Mouse (Mus musculus): Measurements from ENCODE around the gene Tdp2. TPM values are rescaled to one million over a fixed set of nuclear protein-coding genes. Genes with fewer than 3 reads are reported as not detected.
"Not testable (repeated sequence)": the region's sequence is repeated elsewhere in the genome, so short reads cannot be mapped to it uniquely, and the experiment has no call there.

Tdp2 gene
- polyA plus RNA-seq, 1 experiment from 2014 or later, result 19.5 TPM

DNA sequence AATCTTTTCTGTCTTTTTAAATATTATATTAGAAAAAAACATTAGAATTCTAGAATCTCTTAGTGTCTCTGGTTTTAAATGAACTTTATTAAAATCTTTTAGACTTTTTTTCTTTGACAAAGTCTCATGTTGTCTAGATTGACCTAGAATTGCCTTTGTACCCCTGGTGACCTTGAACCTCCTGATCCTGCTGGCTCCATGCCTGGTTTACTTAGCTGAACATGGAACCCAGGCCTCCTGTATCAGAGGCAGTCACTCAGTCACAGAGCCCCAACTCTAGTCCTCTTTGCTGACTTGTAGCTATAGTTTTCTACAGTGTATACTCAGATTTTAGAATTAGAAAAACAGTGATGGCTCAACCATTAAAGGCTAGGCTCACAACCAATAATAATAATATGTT, 25.4 kb upstream of the Tdp2 start:
- Histone ChIP-seq H3K79me2 (ENCODE audit: inconsistent target) (peaks cover 95% of the 10 kb centered on the region), H3K4me3 (ENCODE audit: inconsistent target) (peak overlapping the region; percentile 82), H3K27ac (peak overlapping the region; percentile 94), H3K36me3 (ENCODE audit: inconsistent target) (peaks cover 56% of the 10 kb centered on the region)

DNA sequence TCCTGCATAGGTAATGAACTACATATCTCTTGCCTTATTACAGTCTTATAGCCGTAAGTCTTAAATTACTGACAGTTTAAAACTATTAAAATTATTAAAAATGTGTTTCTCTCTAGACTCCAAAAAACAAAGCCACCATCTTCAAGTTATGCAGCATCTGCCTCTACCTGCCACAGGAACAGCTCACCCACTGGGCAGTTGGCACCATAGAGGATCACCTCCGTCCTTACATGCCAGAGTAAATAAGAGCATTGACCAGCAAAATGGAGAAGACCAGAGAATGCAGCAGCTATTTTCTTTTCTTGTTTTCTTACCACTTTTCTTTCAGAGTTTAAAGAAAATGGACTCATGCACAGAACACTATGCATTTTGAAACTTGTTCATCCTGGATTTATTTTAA, 19.0 kb upstream of the Tdp2 start:
- H3K79me2 ChIP-seq (ENCODE audit: inconsistent target), result peaks cover 52% of the 10 kb centered on the region
- 96% methylated on average over 2 of the region's 2 CpGs for whole genome bisulfite sequencing (ENCODE audit: missing documents)
- H3K36me3 ChIP-seq (ENCODE audit: inconsistent target), result peaks cover 65% of the 10 kb centered on the region

DNA sequence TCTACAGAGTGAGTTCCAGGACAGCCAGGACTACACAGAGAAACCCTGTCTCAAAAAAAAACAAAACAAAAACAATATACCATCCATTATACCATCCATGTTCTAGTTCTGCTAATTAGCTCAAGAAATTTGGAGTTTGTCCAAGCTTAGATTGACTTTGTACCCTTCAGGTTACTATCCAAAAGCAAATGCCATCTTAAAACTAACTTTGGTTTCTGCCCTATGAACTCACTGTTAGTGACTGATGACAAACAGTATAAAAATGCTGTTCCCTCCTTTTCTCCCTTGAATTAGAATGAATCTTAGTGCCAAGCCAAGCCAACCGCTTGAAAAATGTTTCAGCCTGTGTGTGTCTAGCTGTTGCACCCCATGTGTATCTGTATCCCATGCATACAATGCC, 16.9 kb upstream of the Tdp2 start:
- WGBS (ENCODE audit: missing documents), result 100% methylated on average over 1 of the region's 1 CpGs
- no peak overlapping the region for H3K27ac ChIP-seq
- H3K79me2 ChIP-seq (ENCODE audit: inconsistent target), result peaks cover 31% of the 10 kb centered on the region
- H3K4me3 ChIP-seq (ENCODE audit: inconsistent target), result no peak overlapping the region
- H3K36me3 ChIP-seq (ENCODE audit: inconsistent target), result peaks cover 45% of the 10 kb centered on the region

More for the DNA sequence above, 19.0 kb upstream of the Tdp2 start:
- H3K4me3 ChIP-seq (ENCODE audit: inconsistent target), result no peak overlapping the region
- H3K27ac ChIP-seq, result no peak overlapping the region

DNA sequence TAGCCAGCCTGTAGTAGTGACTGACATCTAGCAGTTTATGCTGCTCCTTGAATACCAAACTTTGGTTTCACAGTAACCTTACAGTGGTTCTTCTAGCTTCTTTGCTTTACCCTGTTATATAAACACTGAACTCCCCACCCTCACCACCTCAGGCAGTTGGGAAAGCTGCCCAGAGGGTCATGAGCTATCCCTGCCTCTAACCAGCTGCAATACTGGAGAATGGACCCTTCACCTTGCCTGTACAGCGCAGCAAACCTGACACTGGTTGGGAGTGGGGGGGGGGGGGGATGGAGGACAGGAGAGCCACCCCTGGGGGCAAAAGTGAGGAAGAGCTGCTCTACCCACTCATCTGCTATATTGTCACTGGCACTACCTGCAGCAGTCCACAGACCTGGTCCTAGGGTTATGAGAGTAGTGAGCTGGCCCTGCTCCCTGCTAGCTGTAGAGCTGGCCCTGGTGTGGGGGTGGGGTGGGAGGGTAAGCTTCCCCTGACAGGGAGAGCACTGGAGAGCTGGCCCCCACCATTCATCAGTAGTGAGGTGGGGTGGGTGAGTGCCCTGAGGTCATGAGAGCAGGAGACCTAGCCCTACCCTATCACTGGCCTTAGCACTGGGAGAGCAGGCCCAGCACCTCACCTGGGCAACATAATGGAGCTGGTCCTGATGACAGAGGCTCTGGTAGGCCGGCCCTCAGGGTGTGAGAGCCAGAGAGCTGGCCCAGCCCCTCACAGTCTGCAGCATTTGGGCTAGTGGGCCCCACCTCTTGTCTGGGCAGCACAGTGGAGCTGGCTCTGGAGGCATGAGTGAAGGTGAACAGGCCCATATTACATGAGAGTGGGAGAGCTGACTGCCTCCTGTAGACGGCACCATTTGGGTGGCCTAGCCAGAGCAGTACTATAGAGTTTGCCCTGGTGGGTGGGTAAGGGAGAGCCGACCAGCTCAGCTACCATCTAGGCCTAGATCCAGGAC, 15.1 kb upstream of the Tdp2 start:
- H3K4me3 ChIP-seq (ENCODE audit: inconsistent target), result no peak overlapping the region
- H3K36me3 ChIP-seq (ENCODE audit: inconsistent target), result peaks cover 31% of the 10 kb centered on the region

DNA sequence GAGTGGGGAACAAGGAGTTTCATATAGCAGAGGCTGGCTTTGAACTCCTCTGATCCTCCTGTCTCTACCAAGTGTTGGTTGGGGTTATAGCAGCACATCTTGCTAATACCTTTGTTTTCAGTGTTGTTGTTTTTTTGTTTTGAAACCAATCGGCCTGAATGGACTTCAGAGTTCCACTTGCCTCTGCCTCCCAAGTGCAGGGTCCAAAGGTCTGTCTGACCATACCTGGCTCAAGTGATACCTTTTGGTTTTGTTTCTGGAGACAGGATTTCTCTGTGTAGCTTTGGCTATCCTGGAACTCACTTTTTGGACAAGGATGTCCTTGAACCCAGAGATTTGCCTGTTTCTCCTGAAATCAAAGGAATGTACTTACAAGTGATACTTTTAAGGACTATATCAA, 11.5 kb upstream of the Tdp2 start:
- Histone ChIP-seq H3K4me3 (ENCODE audit: inconsistent target) (no peak overlapping the region), H3K36me3 (ENCODE audit: inconsistent target) (peaks cover 6% of the 10 kb centered on the region), H3K79me2 (ENCODE audit: inconsistent target) (no peaks in the 10 kb centered on the region; the same call in 1 of the 2 replicates), H3K27ac (no peak overlapping the region)
- 100% methylated on average over 1 of the region's 1 CpGs for WGBS (ENCODE audit: missing documents)

More for the DNA sequence above, 15.1 kb upstream of the Tdp2 start:
- H3K79me2 ChIP-seq (ENCODE audit: inconsistent target), result peaks cover 13% of the 10 kb centered on the region
- H3K27ac ChIP-seq, result no peak overlapping the region
- WGBS (ENCODE audit: missing documents), result 85% methylated on average over 4 of the region's 4 CpGs

DNA sequence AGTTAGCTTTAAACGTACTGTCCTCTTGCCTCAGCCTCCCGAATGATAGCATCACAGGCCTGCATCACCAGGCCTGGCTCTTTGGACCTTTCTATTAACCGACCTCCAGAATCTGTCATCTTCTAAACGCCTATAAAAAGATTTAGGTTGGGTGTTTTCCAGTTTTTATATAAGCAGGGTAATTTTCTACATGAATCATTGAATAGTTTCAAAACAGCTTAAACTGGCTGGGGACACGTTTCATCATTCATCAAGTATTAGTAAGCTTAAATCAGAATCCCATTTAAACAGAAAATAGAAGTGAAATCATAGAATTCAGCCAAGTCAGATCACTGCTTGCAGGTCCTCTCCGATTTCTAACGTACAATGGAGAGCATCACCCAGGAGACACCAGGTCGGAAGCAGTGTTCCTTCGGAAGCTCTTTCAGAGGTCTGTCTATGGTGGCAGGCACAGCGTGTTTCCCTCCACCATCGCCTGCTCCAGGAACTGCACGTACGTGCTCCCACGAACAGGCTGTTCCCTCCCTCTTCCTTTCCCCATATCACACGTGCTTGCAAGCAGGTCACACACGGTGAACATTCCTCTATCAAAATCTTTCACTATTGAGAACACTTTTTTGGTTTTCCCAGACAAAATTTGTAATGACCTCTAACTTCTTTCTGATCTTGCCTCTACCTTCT, 8.7 kb upstream of the Tdp2 start:
- 92% methylated on average over 16 of the region's 16 CpGs for WGBS (ENCODE audit: missing documents)

DNA sequence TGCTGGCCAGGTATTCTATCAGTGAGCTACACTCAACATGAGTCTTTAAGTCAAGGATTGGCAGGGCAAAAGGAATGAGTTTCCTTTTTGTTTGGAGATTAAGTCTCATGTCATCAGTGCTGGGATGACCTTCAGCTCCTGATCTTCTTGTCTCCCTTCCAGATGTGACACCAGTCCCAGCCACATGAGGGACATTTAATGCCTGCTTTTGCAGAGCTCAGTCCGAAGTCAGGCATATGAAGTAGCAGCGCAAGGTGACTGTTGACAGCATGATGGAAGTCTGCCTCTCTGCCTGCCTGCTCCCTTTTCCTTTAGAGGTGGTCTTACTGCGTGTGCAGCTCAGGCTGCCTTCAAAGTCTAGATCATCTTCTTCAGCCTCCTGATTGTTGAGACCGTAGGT, 6.8 kb upstream of the Tdp2 start:
- no peak overlapping the region for H3K4me3 ChIP-seq (ENCODE audit: inconsistent target)
- 93% methylated on average over 4 of the region's 4 CpGs for WGBS (ENCODE audit: missing documents)
- no peak overlapping the region for H3K27ac ChIP-seq
- peaks cover 9% of the 10 kb centered on the region; the same call in 1 of the 2 replicates for H3K36me3 ChIP-seq (ENCODE audit: inconsistent target)
- peaks cover 17% of the 10 kb centered on the region; the same call in 1 of the 2 replicates for H3K79me2 ChIP-seq (ENCODE audit: inconsistent target)

More for the DNA sequence above, 8.7 kb upstream of the Tdp2 start:
- H3K4me3 ChIP-seq (ENCODE audit: inconsistent target), result no peak overlapping the region
- peaks cover 9% of the 10 kb centered on the region; the same call in 1 of the 2 replicates for H3K79me2 ChIP-seq (ENCODE audit: inconsistent target)
- peaks cover 9% of the 10 kb centered on the region; the same call in 1 of the 2 replicates for H3K36me3 ChIP-seq (ENCODE audit: inconsistent target)
- H3K27ac ChIP-seq, result no peak overlapping the region

DNA sequence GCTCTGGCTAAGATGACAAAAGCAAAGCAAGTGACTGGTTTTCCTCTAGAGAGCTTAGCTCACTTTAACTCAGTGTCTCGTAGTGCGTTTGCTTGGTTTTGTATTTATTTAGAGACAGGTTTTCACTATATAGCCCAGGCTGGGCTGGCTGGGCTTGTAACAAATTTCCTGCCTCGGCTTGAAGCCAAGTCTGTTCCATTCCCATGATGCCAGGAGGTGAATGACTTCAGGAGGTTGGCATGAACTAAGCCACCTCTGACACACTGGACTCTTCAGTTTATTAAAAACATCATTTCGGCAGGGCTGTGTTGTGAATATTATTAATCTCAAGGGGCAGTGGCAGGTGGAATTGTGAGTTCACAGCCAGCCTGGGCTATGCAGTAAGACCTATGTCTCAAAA, 5.9 kb upstream of the Tdp2 start:
- Histone ChIP-seq H3K4me3 (ENCODE audit: inconsistent target) (no peak overlapping the region), H3K27ac (no peak overlapping the region), H3K36me3 (ENCODE audit: inconsistent target) (peaks cover 7% of the 10 kb centered on the region; the same call in 1 of the 2 replicates), H3K79me2 (ENCODE audit: inconsistent target) (peaks cover 27% of the 10 kb centered on the region)
- WGBS (ENCODE audit: missing documents), result 84% methylated on average over 4 of the region's 4 CpGs

DNA sequence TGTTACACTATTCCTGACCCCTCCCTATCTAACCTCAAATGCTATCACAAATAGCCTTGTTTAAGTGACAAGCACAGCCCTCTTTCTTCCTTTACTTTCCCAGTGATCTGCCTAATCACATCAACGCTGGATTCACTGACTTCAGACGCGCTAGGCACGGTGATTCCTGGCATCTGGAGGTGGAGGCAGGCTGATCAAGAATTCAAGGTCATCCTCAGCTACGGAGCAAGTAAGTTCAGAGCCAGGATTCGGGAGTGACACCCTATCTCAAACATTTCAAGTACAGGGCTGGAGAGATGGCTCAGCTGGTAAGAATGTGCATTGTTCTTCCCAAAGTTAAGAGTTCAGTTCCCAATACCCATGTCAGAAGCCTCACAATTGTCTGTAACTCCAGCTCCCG, 5.4 kb upstream of the Tdp2 start:
- Histone ChIP-seq H3K27ac (no peak overlapping the region), H3K79me2 (ENCODE audit: inconsistent target) (peaks cover 32% of the 10 kb centered on the region), H3K4me3 (ENCODE audit: inconsistent target) (no peak overlapping the region), H3K36me3 (ENCODE audit: inconsistent target) (0 out of 2 replicates have a peak, but pooled peaks cover 5% of the 10 kb centered on the region)
- WGBS (ENCODE audit: missing documents), result 90% methylated on average over 7 of the region's 7 CpGs

DNA sequence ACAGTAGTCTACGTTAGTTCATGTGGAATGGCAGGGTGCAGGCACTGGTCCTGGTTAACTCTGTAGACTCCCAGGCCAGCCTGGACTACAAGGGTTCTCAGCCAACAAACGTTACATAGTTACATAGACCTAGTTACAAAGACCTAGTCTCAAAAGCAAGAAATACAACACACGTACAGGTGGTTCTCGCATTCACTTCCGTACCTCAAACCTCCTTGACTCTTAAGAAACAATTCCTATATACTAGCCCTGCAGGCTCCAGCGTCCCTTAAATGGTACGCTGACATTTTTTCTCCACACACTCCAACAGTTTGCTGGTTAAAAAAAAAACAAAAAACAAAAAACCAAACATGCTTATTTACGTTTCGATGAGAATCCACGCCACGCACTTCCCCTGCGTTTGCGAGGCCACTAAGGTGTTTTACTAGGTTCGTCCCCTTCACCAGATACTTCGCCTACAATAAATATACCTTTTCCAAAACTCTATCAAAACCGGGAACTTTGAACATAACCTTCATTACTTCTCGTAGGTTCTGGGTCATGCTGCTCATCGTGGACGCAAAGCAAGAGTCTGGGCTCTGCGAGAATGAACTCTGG, 625 bp upstream of the Tdp2 start:
- 2% methylated on average over 20 of the region's 20 CpGs for WGBS (ENCODE audit: missing documents)
- H3K27ac ChIP-seq, result peak overlapping the region; percentile 79
- H3K36me3 ChIP-seq (ENCODE audit: inconsistent target), result no peaks in the 10 kb centered on the region
- H3K4me3 ChIP-seq (ENCODE audit: inconsistent target), result peak overlapping the region; percentile 83
- peaks cover 71% of the 10 kb centered on the region for H3K79me2 ChIP-seq (ENCODE audit: inconsistent target)

DNA sequence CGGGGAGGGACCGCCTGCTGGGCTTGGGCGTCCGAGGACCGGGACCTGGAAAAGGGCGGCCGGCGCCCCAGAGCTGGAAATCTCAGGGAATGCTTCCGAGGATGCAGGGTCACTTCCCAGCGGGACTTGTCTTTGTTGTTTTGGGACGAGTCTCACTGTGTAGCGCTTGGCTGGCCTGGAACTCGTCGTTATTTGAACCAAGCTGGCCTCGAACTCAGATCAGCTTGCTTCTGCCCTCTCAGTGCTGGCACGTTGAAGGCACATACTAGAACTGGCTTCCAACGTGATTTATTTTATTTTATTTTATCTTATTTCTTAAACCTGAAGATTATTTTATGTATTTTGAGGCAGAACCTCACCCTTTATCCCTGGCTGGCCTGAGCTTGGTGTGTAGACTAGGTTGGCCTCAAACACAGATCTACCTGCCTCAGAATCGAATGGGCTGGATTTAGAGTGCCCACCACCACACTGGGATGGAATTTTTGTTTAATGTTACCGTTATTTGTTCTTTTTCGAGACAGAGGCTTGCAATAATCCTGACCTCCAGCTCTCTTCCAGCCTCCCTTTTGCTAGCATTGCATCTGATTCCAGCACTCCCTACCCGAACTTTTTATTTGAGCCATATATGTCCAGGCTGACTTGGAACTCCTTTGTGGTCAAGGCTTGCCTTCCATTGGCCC, 792 bp downstream of the Tdp2 start:
- peak overlapping the region; percentile 24; the same call in 1 of the 2 replicates for H3K27ac ChIP-seq
- peaks cover 82% of the 10 kb centered on the region for H3K79me2 ChIP-seq (ENCODE audit: inconsistent target)
- peak overlapping the region; percentile 65 for H3K4me3 ChIP-seq (ENCODE audit: inconsistent target)
- no peaks in the 10 kb centered on the region for H3K36me3 ChIP-seq (ENCODE audit: inconsistent target)
- WGBS (ENCODE audit: missing documents), result 6% methylated on average over 21 of the region's 21 CpGs

DNA sequence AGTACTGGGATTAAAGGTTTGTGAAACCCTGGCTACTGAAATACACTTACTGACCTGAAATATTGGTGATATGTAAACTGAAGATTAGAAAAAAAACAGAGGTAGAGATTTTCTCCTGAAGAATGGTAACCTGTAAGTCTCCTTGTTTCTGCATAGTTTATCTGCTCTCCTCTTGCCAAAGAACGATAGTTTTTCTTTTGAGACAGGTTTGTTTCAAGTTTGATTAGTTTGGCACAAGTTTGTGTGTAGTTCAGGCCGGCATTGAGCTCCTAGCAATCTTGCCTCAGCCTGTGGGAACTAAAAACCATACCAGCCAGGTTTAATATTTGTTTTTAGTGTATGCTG, 1.3 kb downstream of the Tdp2 start:
- peak overlapping the region; percentile 65 for H3K4me3 ChIP-seq (ENCODE audit: inconsistent target)
- peaks cover 82% of the 10 kb centered on the region for H3K79me2 ChIP-seq (ENCODE audit: inconsistent target)
- no peaks in the 10 kb centered on the region for H3K36me3 ChIP-seq (ENCODE audit: inconsistent target)
- 73% methylated on average over 2 of the region's 2 CpGs for WGBS (ENCODE audit: missing documents)
- 0 out of 2 replicates have a peak overlapping the region, but pooled peaks have one; percentile 24 for H3K27ac ChIP-seq

DNA sequence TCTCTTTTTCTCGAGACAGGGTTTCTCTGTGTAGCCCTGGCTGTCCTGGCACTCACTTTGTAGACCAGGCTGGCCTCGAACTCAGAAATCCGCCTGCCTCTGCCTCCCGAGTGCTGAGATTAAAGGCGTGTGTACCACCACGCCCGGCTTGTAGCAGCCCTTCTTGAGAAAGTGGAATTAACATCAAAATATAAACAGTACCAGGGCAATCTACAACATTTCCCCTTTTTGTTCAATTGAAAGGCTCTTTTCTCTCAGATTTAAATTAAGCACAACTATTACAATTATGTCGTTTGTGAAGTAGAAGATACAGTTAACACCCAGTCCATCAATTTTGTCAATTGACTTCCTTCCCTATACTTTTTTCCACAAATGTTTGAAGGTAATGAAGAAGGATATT, 6.3 kb downstream of the Tdp2 start:
- H3K36me3 ChIP-seq (ENCODE audit: inconsistent target); H3K4me3 ChIP-seq (ENCODE audit: inconsistent target); H3K27ac ChIP-seq: not testable (repeated sequence)
- 94% methylated on average over 4 of the region's 8 CpGs for WGBS (ENCODE audit: missing documents)
- H3K79me2 ChIP-seq (ENCODE audit: inconsistent target), result peaks cover 66% of the 10 kb centered on the region

DNA sequence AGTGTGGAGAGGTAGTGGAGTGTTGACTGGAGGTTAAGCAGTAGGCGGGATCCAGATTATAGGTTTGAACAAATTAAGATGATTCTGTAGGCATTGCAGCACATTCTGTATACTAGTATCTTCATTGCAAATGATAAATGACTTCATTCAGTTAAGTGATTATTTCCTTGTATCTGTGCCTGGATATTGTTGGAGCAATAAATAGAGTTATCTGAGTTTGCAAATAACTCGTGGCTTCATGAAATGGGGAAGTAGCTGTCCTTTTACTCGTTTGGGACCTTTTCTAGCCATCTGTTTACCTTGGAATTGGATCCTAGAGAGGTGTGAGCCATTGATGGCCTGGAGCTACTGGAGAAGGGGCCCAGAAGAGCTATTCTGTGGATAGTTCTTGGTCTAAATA, 8.4 kb downstream of the Tdp2 start:
- Histone ChIP-seq H3K27ac (no peak overlapping the region), H3K36me3 (ENCODE audit: inconsistent target) (no peaks in the 10 kb centered on the region)
- WGBS (ENCODE audit: missing documents), result 37% methylated on average over 3 of the region's 3 CpGs

More for the DNA sequence above, 8.4 kb downstream of the Tdp2 start:
- no peak overlapping the region for H3K4me3 ChIP-seq (ENCODE audit: inconsistent target)
- H3K79me2 ChIP-seq (ENCODE audit: inconsistent target), result peaks cover 45% of the 10 kb centered on the region

Measured in macrophage (primary cell).